Mouse (Mus musculus) lung, postnatal 25 days (tissue): ENCODE measurements at regions not wholly inside any gene's neighbourhood (a gene's known extent, or its start where the extent isn't known, plus 50 kb on each side); places are given as distances from the start of the nearest gene placed in this dataset.

Source experiments
- DNase-seq: peaks from one replicate; pipeline ENCODE4 v3.0.0; 2022; ENCODE audit warnings: low spot score

DNA sequence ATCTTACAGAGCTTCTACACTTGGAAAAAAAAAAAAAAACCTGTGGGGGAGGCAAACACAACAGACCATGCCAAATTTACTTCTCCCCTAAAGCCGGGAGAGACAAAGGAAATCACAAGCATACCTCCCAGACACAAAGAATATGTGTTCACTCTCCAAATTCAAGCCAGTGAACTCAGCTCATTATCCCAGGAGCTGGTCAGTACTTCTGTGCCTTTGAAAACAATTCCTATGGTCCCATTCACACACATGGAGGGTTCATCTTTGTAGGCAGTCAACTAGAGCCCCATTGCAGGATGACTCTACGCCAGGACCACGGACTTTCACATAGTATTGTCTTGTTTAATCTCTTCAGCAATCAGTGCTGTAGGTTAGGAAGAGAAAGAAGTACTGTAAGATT lies 89.0 kb upstream of the Id4 start:
- no peak for DNase-seq

GRCm38 (mm10) chr13:48192476-48192875 lies 68.6 kb upstream of the Id4 start:
- DNase-seq = no peak

GRCm38 (mm10) chr13:48193942-48194341 lies 67.1 kb upstream of the Id4 start:
- DNase-seq = peak; percentile 17

- no peak for DNase-seq
These were observed 53.2 kb upstream of the Id4 start for GRCm38 (mm10) chr13:48207824-48208223.
